Mouse (Mus musculus) central nervous system, embryonic 18 days (tissue): ENCODE data around the gene Eif4a3. TPM values are rescaled to one million over a fixed set of nuclear protein-coding genes. Genes with fewer than 3 reads are reported as not detected.

Source experiments
- polyA plus RNA-seq: library from polyadenylated mRNA; depleted of rRNA; stranded (reverse); fragments of >200 nt; gene quantifications from 2 replicates; pipeline ENCODE4 v1.2.3, GENCODE M21; 2012; rRNA removed

Gene Eif4a3
- polyA plus RNA-seq = 172 TPM in 2 replicates

GRCm38 (mm10) chr11:119299391-119300245, at the start of gene Eif4a3:
Eif4a3 (minus strand) TSS chr11:119300089.

GRCm38 (mm10) chr11:119307658-119307867, 7.7 kb upstream of the Eif4a3 start, which contains the start of gene Card14:
Card14 (plus strand) TSS chr11:119307768.

GRCm38 (mm10) chr11:119267768-119268556, 31.9 kb downstream of the Eif4a3 start, which contains the start of gene Gaa:
Gaa (plus strand) TSS chr11:119267887.

Other genes starting within 250 kb of the Eif4a3 start
- 40.3 and 43.2 TPM in 2 replicates for gene Cbx4, start 213.9 kb downstream of the Eif4a3 start, polyA plus RNA-seq
- 83.6 and 90.9 TPM in 2 replicates for gene Tbc1d16, start 71.6 kb downstream of the Eif4a3 start, polyA plus RNA-seq
- 11.4 and 12.5 TPM in 2 replicates for gene Ccdc40, start 71.5 kb downstream of the Eif4a3 start, polyA plus RNA-seq
- gene Gaa, start 32.2 kb downstream of the Eif4a3 start, polyA plus RNA-seq = 109 and 111 TPM in 2 replicates
- gene Card14, start 7.7 kb upstream of the Eif4a3 start, polyA plus RNA-seq = 0.51 and 0.65 TPM in 2 replicates
- 2.5 and 2.6 TPM in 2 replicates for gene Sgsh, start 55.4 kb upstream of the Eif4a3 start, polyA plus RNA-seq
- 5.3 and 6.9 TPM in 2 replicates for gene Slc26a11, start 55.5 kb upstream of the Eif4a3 start, polyA plus RNA-seq
- gene Rnf213, start 93.0 kb upstream of the Eif4a3 start, polyA plus RNA-seq = 4.7 and 7.3 TPM in 2 replicates
- 20.5 and 21.3 TPM in 2 replicates for gene Endov, start 191.3 kb upstream of the Eif4a3 start, polyA plus RNA-seq
- gene Nptx1, start 247.7 kb upstream of the Eif4a3 start, polyA plus RNA-seq = 8.5 and 8.8 TPM in 2 replicates